Mouse (Mus musculus) limb, embryonic 12.5 days (tissue): ENCODE measurements around the gene Olfr460. TPM values are rescaled to one million over a fixed set of nuclear protein-coding genes. Genes with fewer than 3 reads are reported as not detected.

Source experiments
- ATAC-seq: fragments of 200-750 bp; cut with Nextera tagmentation; 2 replicates; pipeline ENCODE4 v1.8.0; 2017; ENCODE audit warnings: low read depth, moderate TSS enrichment; ENCODE audit not compliant: insufficient number of reproducible peaks, insufficient read depth, low FRiP score, low TSS enrichment
- H3K27ac ChIP-seq: fragments of 300-500 bp; sonication (generic); 2 replicates; pipeline ENCODE4 v1.5.1; 2016; ENCODE audit warnings: mild to moderate bottlenecking, moderate library complexity
- H3K27me3 ChIP-seq: fragments of 300-500 bp; sonication (generic); 2 replicates; pipeline ENCODE4 v1.6.1; 2016; ENCODE audit warnings: mild to moderate bottlenecking, moderate library complexity
- H3K36me3 ChIP-seq: fragments of 300-500 bp; sonication (generic); 2 replicates; pipeline ENCODE4 v1.6.1; 2016; ENCODE audit warnings: mild to moderate bottlenecking, moderate library complexity
- H3K4me1 ChIP-seq: fragments of 300-500 bp; sonication (generic); replicated peaks from 2 replicates; pipeline ENCODE4 v1.6.1; 2016
- H3K4me2 ChIP-seq: fragments of 300-500 bp; sonication (generic); 2 replicates; pipeline ENCODE4 v1.6.1; 2016; ENCODE audit warnings: mild to moderate bottlenecking, moderate library complexity
- H3K4me3 ChIP-seq: fragments of 300-500 bp; sonication (generic); replicated peaks from 2 replicates; pipeline ENCODE4 v1.5.1; 2016; ENCODE audit warnings: mild to moderate bottlenecking
- H3K9ac ChIP-seq: fragments of 300-500 bp; sonication (generic); replicated peaks from 2 replicates; pipeline ENCODE4 v1.6.1; 2016; ENCODE audit warnings: mild to moderate bottlenecking, moderate library complexity
- H3K9me3 ChIP-seq: fragments of 300-500 bp; sonication (generic); 2 replicates; pipeline ENCODE4 v1.6.1; 2016; ENCODE audit warnings: mild to moderate bottlenecking, moderate library complexity
- whole genome bisulfite sequencing: fragments of 180-500 bp; shearing (Covaris S2); methylation state at CpG from one replicate; pipeline ENCODE4 v1.1.7; 2016; 5-methylcytosine and 5-hydroxymethylcytosine counted together
- polyA plus RNA-seq: library from polyadenylated mRNA; unstranded; fragments of >200 nt; fragmentation: Nextera tagmentation; extraction: Ambion mirVana; gene quantifications from 2 replicates; pipeline ENCODE4 v1.2.1, GENCODE M21; 2016

The Olfr460 gene
- polyA plus RNA-seq, 1 experiment from 2014 or later, result not detected

- Histone ChIP-seq H3K36me3 (no peaks in the 10 kb centered on the region), H3K27ac (no peak within 1 kb of the TSS), H3K9me3 (no peaks in the 10 kb centered on the region), H3K9ac (no peak within 1 kb of the TSS), H3K4me2 (no peak within 1 kb of the TSS), H3K4me1 (no peaks in the 10 kb centered on the region), H3K4me3 (no peak within 1 kb of the TSS), H3K27me3 (no peaks in the 10 kb centered on the region)
- 84% methylated on average over 4 of the region's 4 CpGs for WGBS
- no peak for ATAC-seq
Observed at GRCm38 (mm10) chr6:40613260-40613852, 44.1 kb downstream of the Olfr460 start, which contains the start of gene Tas2r138. Gene Tas2r138 (minus strand): TSS chr6:40613310.

- H3K9ac ChIP-seq, result no peak overlapping the region
- no peak overlapping the region for H3K27ac ChIP-seq
- no peaks in the 10 kb centered on the region for H3K27me3 ChIP-seq
- H3K9me3 ChIP-seq, result no peaks in the 10 kb centered on the region
- H3K4me1 ChIP-seq, result no peaks in the 10 kb centered on the region
- H3K36me3 ChIP-seq, result no peaks in the 10 kb centered on the region
- H3K4me3 ChIP-seq, result no peak overlapping the region
- peak; percentile 56; the same call in 1 of the 2 replicates for ATAC-seq
- no peak overlapping the region for H3K4me2 ChIP-seq
- 26% methylated on average over 2 of the region's 2 CpGs for WGBS
Observed at GRCm38 (mm10) chr6:40617965-40618364, 48.7 kb downstream of the Olfr460 start.

Other genes starting within 250 kb of the Olfr460 start
- 42.3 and 45.5 TPM in 2 replicates for gene Agk, start 244.3 kb upstream of the Olfr460 start, polyA plus RNA-seq
- gene E330009J07Rik, start 133.4 kb upstream of the Olfr460 start, polyA plus RNA-seq, result 14.5 and 14.8 TPM in 2 replicates
- 0.27 TPM in 1 of 2 replicates, not detected in the other for gene Wee2, start 130.4 kb upstream of the Olfr460 start, polyA plus RNA-seq
- gene Ssbp1, start 98.1 kb upstream of the Olfr460 start, polyA plus RNA-seq, result 197 and 204 TPM in 2 replicates
- gene Tas2r137, start 78.3 kb upstream of the Olfr460 start, polyA plus RNA-seq, result not detected in 2 replicates
- not detected in 2 replicates for gene Tas2r108, start 76.0 kb upstream of the Olfr460 start, polyA plus RNA-seq
- not detected in 2 replicates for gene Prss37, start 50.0 kb upstream of the Olfr460 start, polyA plus RNA-seq
- 0.21 TPM in 1 of 2 replicates, not detected in the other for gene Olfr461, start 14.4 kb upstream of the Olfr460 start, polyA plus RNA-seq
- gene Clec5a, start 16.3 kb downstream of the Olfr460 start, polyA plus RNA-seq, result 0.43 and 0.92 TPM in 2 replicates
- not detected in 2 replicates for gene Tas2r138, start 43.8 kb downstream of the Olfr460 start, polyA plus RNA-seq
- not detected in 2 replicates for gene Mgam, start 59.3 kb downstream of the Olfr460 start, polyA plus RNA-seq